Mouse (Mus musculus) heart, adult 18-20 months (tissue): Measurements from ENCODE around the gene Rnf216. TPM values are rescaled to one million over a fixed set of nuclear protein-coding genes. Genes with fewer than 3 reads are reported as not detected.

ENCODE experiments used
- DNase-seq, 2 experiments: peaks; one replicate each; pipeline ENCODE4 v3.0.0; 2021 to 2022; ENCODE audit warnings: mixed read lengths in 1 of 2
- total RNA-seq, 2 experiments: library from RNA; stranded (reverse); gene quantifications; 2 replicates each; pipeline ENCODE4 v1.2.3; 2021

The Rnf216 gene
- total RNA-seq, 2 experiments from 2014 or later, result 23.3 to 25.7 TPM

- peak in 1 of 2 experiments; percentile 7 for DNase-seq
Observed at GRCm38 (mm10) chr5:143054703-143055102, 58.1 kb downstream of the Rnf216 start.

GRCm38 (mm10) chr5:143053132-143053972 lies 59.4 kb downstream of the Rnf216 start:
- DNase-seq, result peak in 1 of 2 experiments; percentile 10

GRCm38 (mm10) chr5:143052677-143053076 lies 60.1 kb downstream of the Rnf216 start:
- no peak for DNase-seq

- no peak for DNase-seq
Observed at GRCm38 (mm10) chr5:143051851-143052250, 60.9 kb downstream of the Rnf216 start.

DNA sequence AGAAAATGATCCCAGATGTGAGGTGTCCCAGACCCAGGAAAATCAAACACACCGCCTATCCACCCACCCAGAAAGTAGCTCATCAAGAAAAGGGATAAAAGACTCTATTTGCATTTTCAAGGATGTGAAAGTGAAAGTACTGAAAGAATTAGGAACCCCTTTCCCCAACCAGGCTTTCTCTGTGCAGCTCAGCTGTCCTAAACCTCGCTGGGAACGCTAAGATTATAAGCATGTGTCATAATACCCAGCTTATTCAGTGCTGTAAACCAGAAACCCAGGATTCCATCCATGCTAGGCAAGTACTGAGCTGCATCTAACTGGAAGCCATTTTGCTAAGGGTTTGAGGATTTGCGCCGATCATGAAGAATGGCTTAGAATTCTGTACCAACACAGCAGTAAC lies 62.5 kb downstream of the Rnf216 start:
- DNase-seq, result no peak

- peak in 1 of 2 experiments; percentile 51 for DNase-seq
Observed at GRCm38 (mm10) chr5:143049746-143050145, 63.0 kb downstream of the Rnf216 start.

DNA sequence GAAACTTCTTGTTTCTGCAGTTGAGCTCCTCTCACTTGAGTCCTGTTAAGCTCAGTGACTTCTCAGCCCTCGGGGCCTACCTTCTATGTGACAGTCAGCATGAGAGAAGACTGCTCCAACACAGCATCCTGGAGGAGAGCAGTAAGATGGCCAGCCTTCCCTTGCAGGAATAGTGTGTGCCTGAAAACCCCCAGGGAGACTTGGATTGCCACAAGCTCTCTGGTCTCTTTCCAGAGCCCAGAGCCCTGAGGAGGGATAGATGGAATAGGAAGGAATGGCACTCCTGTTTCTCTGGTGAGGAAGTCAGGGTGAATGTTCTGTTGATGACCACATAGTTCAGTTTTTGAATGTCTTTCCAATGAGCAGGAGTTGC lies 63.8 kb downstream of the Rnf216 start:
- no peak for DNase-seq

DNA sequence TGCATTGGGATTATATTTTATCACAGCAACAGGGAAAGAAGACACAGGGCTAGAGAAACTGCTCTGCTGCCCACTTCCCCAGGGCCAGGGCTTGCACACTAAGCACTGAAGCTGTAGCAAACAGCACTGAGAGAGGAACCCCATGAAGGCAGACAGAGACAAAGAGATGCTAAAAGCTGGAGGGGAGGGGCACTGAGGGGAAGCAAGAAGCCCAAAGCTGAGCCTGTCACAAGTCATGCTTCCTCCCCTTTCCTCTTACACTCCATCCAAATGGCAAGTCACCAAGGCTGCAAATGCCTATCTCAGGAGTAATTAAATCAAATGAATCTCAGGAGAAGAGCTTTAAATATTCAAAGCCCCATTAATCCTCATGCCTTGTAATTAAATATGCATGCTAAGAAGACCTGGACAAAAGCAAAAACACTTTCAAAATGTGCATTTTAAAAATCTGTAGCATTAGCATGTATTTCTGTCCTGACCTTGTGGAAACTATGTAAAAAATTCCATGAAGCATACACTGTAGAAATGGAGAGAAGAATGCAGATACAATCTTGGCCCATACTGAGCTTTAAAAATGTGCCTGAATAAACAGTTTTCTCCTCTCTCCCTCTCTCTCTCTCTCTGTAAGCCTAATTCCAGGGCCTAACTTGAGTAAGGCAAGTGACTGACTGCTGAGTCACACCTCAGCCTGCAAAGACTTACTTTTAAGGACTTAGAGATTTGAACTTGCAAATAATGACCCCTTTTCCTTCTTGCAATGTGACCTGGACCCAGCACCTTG lies 64.4 kb downstream of the Rnf216 start:
- DNase-seq, result peak in 1 of 2 experiments; percentile 70

DNA sequence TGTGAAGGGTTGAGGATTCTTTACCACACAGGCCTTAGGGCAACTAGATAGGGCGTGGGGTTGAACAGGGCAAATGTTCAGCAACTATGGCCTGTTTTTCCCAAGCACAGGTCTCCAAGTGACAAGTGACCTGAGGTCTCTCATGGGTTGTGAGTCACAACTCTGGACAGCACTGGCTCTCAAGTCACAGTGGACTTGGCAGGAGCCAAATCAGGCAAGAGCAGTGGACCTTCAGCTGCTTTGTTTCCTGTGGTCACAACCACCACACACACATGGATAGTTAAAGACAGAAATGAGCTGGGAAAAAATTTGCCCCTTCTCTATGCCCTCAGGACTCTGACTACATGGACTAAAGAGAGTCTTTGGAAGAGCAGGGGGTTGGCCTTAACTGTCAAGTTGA lies 65.2 kb downstream of the Rnf216 start:
- DNase-seq, result peak in 1 of 2 experiments; percentile 57

DNA sequence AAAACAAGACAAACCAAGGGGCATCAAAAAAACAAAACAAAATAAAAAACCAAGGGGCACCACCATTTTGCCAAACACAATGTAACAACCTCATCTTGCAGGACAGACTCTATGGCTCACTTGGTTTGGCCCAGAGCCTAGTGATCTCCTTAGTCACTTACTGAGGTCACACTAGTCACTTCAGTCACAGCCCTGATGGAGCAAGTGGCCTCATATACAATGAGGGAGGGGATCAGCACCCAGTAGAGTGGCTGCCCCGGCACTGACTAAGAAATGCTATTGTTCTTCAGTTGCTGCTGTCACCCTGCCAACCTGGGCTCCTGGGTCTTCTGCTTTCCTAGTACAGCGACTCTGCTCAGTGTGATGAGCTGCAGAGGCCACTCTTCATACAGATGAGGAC lies 68.9 kb downstream of the Rnf216 start:
- no peak for DNase-seq

- DNase-seq, result peak in 1 of 2 experiments; percentile 33
Observed at GRCm38 (mm10) chr5:143043285-143043684, 69.5 kb downstream of the Rnf216 start.

DNA sequence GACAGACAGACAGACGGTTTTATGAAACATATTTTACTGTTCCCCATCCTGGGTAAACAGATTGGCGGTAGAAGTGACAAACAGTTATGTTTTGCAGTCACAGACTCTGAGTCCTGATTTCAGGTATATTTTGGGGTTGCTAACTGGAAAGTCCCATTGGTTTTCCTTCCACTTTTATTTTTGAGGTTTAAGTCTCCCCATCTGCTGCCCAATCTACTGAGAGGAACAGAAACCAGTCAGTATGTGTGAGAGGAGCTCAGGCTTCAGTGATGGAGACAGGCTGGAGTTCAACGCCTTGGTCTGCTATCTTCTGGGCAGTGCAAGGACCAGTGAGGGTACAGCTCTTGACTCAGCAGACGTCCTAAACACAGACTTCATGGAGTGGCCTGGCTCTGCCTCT lies 74.0 kb downstream of the Rnf216 start:
- no peak for DNase-seq

DNA sequence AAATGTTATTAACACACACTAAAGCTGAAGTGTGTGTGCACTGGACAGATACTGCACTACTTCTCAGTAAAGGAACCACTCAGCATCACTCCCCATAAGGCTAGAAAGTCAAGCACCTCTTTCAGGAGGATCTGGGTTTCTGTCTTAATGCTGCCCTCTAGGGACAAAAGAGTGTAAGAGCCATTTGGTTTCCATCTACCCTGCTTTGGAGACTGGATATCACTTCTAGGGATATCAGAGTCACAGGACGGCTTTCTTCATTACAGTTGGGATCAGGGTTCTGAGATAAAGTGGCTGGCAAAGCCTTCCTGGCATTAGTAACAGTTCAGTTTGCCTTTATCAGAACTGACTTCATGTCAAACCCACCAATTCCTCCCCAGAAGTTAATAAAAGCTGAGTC lies 75.6 kb downstream of the Rnf216 start:
- peak; percentile 67 to 70 for DNase-seq

DNA sequence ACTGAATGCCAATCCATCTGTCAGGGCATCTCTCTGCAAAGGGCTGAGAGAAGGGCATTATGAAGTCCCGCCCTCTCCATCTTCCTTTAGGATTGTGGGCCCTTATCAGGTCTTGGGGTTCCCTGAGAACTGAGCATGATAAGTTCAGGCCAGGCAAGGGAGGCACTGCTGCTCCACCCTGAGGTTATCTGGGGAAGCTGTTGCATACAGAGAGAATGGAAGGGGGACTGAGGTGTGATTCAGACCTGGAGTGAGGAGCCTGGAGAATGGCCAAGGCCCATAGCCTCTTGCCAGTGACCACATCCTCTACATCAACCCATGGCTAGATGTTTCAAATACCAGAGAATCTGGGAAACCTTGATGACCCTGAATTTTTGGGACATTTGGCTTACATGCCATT lies 76.7 kb downstream of the Rnf216 start:
- no peak for DNase-seq

DNA sequence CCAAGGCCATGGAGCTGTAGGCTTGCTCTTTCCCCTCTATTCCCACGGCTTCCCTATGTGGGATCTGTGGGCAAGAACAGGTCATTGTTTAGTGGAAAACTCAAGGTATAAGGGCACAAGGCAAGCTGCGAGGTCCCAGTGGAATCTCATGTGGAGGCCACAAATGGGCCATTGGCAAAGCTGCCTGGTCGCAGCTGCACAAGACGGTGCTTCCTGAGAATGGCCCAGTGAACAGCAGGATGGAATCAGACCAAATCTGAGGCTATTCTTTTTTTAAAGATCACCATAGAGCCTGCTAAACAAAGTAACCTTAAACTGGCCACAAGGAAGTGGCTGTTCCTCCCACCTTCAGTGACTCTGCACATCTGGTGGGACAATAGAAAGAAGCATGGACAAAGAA lies 77.5 kb downstream of the Rnf216 start:
- DNase-seq, result no peak

DNA sequence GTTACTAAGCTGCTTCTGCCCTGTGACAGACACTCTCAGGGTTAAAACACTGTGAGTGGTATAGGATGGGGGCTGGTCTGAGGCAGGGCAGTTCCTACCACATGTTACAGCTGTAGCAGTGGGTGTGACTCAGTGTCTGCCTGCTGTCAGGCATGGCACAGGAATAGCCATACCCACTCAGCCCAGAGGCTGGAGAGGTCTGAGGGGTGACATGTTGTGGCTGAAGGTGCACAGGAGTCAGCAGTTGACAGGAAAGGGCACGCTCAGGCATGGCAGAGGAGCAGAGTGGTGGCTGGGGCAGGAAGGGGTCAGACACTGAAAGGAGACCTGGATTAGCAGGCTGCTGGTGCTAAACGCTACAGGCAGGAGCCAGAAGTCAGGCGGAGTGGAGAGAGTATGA lies 78.7 kb downstream of the Rnf216 start:
- no peak for DNase-seq

DNA sequence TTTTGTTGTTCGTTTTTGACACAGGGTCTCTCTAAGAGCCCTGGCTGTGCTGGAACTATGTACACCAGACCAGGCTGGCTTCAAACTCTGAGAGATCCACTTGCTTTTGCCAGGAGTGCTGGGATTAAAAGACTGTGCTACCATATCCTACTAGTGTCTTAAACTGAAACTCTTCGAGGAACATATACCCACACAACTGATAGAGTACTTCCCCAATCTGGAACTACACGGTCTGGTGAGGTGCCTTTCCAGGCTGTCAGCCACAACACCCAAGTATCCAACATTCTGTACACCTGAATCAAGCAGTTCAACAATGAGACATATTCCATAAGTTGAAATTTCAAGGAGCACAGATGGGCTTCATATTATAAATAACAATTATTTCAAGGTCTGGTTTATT lies 79.5 kb downstream of the Rnf216 start:
- DNase-seq, result no peak

DNA sequence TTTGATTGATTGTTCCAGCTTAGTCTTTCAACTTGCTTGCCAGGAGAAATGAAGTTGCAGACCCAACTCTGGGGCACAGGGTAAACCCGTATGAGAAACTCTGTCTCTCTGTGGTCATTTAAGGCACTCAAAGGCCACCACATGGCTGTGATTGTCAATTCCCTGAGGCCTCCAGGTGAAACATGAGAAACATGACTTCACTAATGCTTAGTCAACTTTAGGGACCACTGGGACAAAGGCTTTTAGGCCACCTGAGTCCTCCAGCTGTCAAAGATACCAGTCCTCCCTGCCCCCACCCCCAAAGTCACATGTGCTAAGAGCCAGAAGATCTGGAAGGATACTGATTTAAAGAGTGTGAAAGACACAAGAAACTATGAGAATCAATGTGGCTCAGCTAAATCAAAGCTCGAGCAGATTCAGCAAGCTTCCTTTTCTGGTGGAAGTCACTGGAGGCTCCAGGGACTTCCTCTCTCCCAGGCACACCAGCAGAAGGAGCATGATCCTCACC lies 80.1 kb downstream of the Rnf216 start:
- no peak for DNase-seq

DNA sequence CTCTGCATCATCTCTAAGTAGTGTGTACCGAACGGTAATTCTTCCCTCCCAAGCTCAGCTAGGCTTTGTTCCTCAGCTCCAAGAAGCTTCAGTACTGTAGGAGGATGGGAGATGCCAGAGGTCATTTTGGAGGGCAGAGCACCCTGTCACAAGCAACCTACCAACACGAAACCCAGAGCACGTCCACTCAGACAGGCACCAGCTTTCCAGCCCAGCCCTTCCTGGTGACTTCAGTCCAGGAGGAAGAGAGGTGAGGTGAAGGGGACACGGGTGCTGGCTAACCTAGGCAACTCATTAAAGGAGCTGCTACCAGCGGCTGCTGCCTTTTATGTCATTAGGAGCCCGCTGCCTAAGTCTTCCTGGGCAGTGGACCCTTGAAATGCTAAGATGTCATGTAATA lies 81.1 kb downstream of the Rnf216 start:
- no peak for DNase-seq

DNA sequence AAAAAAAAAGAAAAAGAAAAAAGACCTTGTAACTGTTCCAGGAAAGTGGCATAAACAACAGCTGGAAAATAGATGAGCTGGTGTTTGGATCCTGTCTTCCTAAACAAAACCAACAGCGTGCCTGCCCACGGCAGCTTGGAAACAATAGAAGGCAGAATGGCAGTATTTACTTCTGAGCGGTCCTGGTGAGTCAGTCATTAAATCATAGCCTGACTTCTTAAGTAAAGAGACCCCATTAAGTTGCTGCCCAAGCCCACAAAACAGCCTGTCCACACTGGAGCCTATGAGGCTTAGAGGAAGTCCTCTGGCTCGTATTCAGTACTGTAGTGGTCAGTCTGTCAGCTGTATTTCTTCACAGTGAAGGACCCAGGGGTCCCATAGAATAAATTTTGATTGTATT lies 81.6 kb downstream of the Rnf216 start:
- DNase-seq, result no peak

GRCm38 (mm10) chr5:143023887-143024286 lies 88.9 kb downstream of the Rnf216 start:
- DNase-seq, result no peak

DNA sequence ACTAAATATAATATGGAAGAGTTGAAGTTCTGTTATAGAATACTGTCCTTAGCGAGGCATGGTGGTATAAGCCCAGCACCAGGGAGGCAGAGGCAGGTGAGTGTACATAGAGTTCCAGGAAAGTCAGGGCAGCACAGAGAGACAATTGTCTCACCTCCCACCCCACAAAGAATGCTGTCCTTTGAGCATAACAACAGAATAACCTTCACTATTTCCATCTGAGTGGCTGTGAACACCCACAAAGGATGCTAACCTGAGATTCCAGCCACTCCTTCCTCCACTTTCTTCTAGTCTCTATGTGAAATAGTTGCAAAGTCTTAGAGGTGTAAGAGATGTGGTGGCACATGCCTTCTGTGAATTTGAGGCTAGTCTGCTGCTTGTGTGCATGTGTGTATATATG lies 89.8 kb downstream of the Rnf216 start:
- no peak for DNase-seq

DNA sequence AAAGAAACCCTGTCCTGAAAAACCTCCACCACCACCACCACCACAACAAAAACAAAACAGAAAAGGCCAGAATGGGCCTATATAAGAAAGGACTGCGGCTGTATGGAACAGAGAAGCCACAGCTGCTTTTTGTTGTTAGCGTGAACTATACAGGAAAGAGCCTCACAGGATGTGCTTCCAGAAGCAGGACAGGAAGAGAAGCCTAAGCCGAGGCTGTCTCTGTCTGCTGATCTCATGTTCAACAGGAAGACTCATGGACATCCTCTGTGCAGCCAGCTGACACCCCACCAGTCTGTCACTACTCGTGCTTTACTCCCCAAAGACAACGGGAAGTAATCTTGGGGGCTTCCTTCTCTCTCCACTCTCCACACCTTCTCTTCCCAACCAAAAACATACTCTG lies 95.4 kb downstream of the Rnf216 start:
- peak in 1 of 2 experiments; percentile 55 for DNase-seq
